Mouse (Mus musculus): Measurements from ENCODE around the gene Gm20538.

DNA sequence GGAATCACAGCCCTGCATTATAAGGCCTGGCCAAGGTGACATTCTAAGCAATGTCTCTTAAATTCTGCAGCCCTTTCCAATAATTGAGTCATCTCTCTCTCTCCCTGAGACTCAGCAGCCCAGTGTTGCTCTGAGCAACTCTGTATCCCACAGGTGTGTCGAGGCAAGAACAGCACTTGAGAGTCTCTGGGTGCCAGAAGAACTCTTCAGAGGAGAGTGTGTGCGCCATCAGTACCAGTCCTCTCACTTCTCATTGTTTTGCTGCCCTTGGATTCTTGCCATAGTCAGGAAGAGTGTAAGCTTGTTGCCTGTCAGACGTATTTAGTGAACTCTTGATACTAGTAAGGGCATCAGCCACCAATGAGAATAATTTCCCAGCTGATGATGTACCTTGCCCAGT, 15.1 kb upstream of the Gm20538 start:
- TF ChIP-seq POLR2A (IDR thresholded peaks at IDR 0.05; ENCODE audit: insufficient read depth, low read depth, low read length) (no peak), CTCF (IDR thresholded peaks at IDR 0.05) (no peak), EP300 (IDR thresholded peaks at IDR 0.05; ENCODE audit: insufficient read depth, low read depth, low read length) (no peak)
